Mouse (Mus musculus) megakaryocyte, embryonic 14.5 days (primary cell): ENCODE measurements around the gene Sbf1.

ENCODE experiments used
- FLI1 ChIP-seq: IDR thresholded peaks from 2 replicates; pipeline ENCODE4 v1.6.1; 2012; ENCODE audit warnings: low read length, inconsistent platforms, mixed read lengths
- GATA1 ChIP-seq: IDR thresholded peaks from 3 replicates; pipeline ENCODE4 v1.6.1; 2012; ENCODE audit warnings: mixed read lengths, low read length, inconsistent platforms, borderline replicate concordance

GRCm38 (mm10) chr15:89339696-89340095, 24.6 kb upstream of the Sbf1 start:
- no peak for TF ChIP-seq GATA1
- TF ChIP-seq FLI1, result no peak
